Mouse (Mus musculus) neural tube, embryonic 12.5 days (tissue): ENCODE data around the gene Trp73. TPM values are rescaled to one million over a fixed set of nuclear protein-coding genes. Genes with fewer than 3 reads are reported as not detected.

Source experiments
- polyA plus RNA-seq: library from polyadenylated mRNA; unstranded; fragments of >200 nt; fragmentation: Nextera tagmentation; extraction: Ambion mirVana; gene quantifications from 2 replicates; pipeline ENCODE4 v1.2.1, GENCODE M21; 2016

The Trp73 gene
- polyA plus RNA-seq, 1 experiment from 2014 or later = 0.15 TPM

Other genes starting within 250 kb of the Trp73 start
- gene A430005L14Rik, start 183.0 kb downstream of the Trp73 start, polyA plus RNA-seq = 70.5 and 76.2 TPM in 2 replicates
- gene Dffb, start 165.1 kb downstream of the Trp73 start, polyA plus RNA-seq = 10.1 and 10.8 TPM in 2 replicates
- 21.3 and 24.2 TPM in 2 replicates for gene Cep104, start 165.0 kb downstream of the Trp73 start, polyA plus RNA-seq
- gene Lrrc47, start 128.5 kb downstream of the Trp73 start, polyA plus RNA-seq = 36.1 and 38.9 TPM in 2 replicates
- 6.4 and 7.8 TPM in 2 replicates for gene Smim1, start 114.0 kb downstream of the Trp73 start, polyA plus RNA-seq
- gene Ccdc27, start 97.5 kb downstream of the Trp73 start, polyA plus RNA-seq = not detected in 2 replicates
- 44.6 and 46.6 TPM in 2 replicates for gene Wrap73, start 2.2 kb upstream of the Trp73 start, polyA plus RNA-seq
- 154 and 158 TPM in 2 replicates for gene Tprgl, start 20.5 kb upstream of the Trp73 start, polyA plus RNA-seq
- gene Megf6, start 30.5 kb upstream of the Trp73 start, polyA plus RNA-seq = 17.7 and 18.8 TPM in 2 replicates
- 1.8 TPM in 2 replicates for gene Arhgef16, start 161.5 kb upstream of the Trp73 start, polyA plus RNA-seq
- not detected in 2 replicates for gene B230104I21Rik, start 195.9 kb upstream of the Trp73 start, polyA plus RNA-seq